Mouse (Mus musculus): ENCODE results near the gene Srgap2.
A peak's percentile ranks its signal among the peaks of the same experiment; 100 is the strongest.
"Not testable (repeated sequence)": the region's sequence is repeated elsewhere in the genome, so short reads cannot be mapped to it uniquely, and the experiment has no call there.

The Srgap2 gene

DNA sequence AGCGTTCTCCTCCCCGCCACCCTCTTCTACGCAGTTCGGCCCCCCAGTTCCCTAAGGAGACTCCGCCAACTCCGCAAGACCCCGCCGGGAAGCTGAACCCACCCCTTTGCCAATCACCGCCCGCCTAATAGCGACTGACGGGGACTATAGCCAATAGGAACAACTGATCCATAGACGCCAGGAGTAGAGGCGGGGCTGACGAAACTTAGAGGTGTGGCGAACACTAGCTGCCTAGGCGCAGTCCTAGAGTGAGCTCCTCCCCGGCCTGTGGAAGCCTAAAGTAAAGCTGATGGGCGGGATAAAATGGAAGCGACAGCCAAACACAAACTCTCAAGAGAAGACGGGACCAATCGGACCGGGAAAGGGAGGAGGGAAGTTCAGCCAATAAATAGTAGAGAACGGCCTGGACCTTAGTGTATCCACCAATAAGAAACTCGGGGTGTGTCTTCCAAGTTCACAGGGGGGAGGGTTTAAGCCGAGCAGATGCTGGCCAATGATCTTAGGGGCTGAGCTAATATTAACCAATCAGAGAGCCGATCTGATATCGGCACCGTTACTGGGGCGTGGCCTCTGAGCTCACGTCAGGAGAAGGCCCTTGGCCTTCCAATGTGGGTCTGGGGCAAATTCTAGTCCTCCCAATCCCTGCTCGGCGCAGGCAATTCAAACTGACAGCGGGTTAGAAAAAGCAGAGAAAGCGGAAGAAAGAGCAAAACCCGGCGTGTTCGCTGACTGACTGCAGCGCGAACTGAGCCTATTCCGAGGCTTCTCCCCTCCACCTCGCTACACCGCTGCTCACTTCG is at the start of gene Srgap2, which contains the start of gene Fam72a:
TSS of gene Srgap2 (minus strand) at position 72 of the 800 bp plus-strand sequence.
TSS of gene Fam72a (plus strand) at position 623 of the 800 bp plus-strand sequence.
- peak; percentile 98 to 99 for DNase-seq (ENCODE audit: low spot score in 2 of 2)

DNA sequence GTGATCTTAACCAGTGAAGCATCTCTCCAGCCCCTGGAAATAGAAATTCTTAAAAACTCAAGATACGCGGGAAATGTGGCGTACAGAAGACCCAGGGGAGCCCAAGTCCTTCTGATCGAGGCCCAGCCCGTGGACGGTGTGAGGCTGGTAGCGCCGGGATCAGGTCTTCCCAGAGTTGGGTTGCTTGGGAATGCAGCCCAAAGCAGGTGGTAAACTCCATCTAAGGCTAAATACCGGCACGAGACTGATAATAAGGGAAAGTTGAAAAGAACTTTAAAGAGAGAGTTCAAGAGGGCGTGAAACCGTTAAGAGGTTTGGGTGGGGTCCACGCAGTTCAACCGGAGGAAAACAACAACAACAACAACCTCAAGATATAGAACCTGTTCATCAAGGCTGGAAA is 46.6 kb upstream of the Srgap2 start:
- DNase-seq (ENCODE audit: low spot score in 2 of 2): no peak

DNA sequence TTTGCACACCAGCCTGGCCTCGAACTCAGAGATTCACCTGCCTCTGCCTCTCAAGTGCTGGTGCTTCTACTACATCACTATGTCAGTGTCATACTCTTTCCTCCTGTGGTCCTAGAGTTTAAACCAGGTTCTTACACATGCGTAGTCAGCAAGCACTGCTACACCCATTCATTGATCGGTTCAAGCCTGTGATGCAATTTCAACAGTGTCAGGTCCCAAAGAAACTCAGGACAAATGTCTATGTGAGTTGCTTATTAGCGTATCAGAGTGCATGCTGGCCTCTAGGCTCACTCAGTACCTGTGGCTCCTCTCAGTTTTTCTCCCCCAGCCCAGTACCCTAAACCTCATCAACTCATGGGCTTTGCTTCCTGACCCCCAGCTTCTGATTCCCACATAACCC is 43.2 kb upstream of the Srgap2 start:
- DNase-seq (ENCODE audit: low spot score in 2 of 2): no peak

DNA sequence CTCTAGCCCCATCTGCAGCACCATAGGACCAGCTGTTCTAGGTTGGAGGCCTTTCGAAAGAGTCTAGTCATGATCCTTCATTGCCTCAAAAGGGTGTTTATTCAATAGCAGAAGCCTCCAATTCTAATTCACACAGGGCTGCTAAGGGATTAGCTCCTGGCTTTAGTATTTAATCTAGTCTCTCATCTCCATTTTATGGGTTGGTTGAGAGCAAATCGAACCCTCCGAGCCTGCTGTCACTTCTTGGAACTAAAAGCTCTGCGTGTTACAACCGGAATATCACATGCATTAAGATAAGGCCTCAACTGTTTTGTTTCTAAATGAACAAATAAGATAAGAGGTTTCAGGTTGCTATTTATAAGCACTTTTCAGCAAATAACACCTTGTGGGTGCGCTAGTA is 42.6 kb upstream of the Srgap2 start:
- DNase-seq (ENCODE audit: low spot score in 2 of 2): no peak

DNA sequence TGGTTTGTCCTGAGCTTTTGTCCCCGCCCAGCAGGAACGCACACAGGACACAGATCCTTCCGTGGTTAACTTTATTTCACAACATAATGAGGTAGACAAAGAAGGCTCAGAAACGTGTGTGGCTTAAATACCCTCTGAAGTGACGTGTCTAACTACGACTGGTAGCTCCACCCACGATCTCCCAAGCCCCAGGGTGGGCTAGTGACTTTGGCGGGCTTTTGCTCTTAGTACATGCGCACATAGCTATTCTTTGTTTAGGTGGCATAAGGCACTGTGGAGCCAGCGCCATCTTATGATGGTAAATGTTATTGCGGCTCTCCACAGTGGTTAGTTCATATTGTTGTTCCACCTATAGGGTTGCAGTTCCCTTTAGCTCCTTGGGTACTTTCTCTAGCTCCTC is 38.9 kb upstream of the Srgap2 start:
- DNase-seq (ENCODE audit: low spot score in 2 of 2): not testable (repeated sequence)

DNA sequence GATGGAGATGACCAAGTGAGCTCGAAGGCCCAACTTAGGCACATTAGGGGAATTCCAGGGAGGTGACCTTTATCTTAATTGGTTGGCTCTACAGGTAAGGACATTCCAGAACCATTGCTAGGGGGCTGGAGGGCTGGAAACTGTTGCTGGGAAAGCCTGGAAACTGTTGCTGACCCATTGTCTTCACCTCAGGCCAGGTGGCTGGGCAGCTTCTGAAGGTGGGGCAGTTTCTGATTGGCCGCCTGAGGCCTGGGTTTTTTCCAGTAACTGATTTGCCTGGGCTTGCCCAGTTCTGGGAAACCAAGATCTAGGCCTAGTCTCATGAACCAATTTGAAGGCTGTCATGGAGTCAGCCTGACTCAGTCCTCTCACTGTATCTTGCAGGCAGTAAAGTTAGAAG is 34.9 kb upstream of the Srgap2 start:
- no peak for DNase-seq (ENCODE audit: low spot score in 2 of 2)

DNA sequence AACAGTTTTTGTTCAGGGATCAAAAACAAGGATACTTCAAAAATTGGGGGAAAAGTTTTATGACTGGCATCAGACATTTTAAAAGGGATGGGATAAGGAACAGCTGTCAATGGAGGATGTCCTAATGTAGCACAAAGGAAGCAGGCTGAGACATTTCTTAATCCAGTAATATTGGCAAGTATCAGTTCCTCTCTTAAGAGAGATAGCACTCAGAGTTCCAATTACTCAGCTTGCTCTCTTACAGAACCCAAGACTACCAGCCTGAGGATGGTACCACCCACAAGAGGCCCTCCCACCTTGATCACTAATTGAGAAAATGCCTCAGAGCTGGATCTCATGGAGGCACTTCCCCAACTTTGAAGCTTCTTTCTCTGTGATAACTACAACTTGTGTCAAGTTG is 33.3 kb upstream of the Srgap2 start:
- no peak for DNase-seq (ENCODE audit: low spot score in 2 of 2)

DNA sequence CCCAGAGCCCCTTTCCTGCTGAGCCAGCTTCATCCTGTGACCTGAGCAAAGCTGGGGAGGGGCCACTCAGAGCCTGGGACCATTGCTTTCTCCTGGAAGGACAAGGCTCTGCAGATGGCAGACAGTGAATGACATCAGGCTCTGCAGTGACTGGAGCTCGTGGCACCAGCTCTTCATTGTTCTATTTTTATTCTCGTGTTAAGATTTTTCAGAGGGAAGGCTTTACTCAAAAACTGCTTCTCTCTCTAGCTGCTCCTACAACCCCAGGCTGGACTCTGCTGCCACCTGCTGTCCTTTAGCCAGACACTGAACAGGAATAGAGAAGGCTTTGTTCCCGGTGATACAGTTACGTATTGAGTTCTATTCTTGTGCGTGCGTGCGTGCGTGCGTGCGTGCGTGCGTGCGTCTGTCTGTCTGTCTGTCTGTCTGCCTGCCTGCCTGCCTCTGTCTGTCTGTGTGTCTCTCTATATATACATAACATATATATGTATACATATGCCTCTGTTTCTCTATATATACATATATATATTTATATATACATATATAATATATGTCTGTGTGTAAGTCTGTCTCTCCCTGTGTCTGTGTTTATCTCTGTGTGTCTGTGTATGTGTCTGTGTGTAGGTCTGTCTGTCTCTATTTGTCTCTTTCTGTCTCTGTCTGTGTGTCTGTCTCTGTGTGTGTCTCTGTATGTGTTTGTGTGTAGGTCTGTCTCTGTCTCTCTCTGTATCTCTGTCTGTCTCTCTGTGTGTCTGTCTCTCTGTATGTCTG is 28.1 kb upstream of the Srgap2 start:
- DNase-seq (ENCODE audit: low spot score in 2 of 2): peak; percentile 75 to 80

DNA sequence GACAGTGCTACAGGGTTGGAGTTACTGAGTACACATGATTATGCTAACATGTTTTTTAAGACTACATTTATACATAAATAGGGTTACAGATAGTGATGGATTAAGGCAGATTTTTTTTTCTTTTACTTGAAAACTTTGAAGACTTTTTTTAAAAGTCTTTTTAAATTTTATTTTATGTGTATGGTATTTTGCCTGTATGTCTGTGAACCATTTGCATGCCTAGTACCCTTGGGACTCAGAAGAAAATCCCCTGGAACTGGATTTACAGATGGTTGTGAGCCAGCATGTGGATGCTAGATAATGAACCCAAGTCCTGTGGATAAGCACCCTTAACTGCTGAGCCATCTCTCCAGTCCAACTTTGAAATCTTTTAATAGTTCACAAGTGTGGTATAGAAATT is 26.3 kb upstream of the Srgap2 start:
- no peak for DNase-seq (ENCODE audit: low spot score in 2 of 2)

DNA sequence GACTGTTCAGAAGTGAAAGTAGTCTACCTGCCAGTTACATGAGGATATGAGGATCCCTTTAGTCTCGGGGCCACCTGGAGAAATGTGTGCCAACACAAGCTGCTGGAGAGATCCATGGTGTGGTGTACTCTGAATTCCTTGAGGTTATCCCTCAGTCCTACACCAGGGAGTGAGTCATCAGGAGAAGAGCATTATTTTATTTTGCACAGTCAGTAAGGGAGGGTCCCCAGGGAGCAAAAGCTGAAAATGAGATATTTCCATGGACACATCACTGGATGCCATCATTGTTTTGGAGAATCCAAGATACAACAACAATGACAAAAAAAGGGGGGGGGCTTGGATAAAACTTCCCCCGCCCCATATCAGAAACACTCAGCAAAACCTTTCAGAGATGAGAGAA is 24.8 kb upstream of the Srgap2 start:
- no peak for DNase-seq (ENCODE audit: low spot score in 2 of 2)

DNA sequence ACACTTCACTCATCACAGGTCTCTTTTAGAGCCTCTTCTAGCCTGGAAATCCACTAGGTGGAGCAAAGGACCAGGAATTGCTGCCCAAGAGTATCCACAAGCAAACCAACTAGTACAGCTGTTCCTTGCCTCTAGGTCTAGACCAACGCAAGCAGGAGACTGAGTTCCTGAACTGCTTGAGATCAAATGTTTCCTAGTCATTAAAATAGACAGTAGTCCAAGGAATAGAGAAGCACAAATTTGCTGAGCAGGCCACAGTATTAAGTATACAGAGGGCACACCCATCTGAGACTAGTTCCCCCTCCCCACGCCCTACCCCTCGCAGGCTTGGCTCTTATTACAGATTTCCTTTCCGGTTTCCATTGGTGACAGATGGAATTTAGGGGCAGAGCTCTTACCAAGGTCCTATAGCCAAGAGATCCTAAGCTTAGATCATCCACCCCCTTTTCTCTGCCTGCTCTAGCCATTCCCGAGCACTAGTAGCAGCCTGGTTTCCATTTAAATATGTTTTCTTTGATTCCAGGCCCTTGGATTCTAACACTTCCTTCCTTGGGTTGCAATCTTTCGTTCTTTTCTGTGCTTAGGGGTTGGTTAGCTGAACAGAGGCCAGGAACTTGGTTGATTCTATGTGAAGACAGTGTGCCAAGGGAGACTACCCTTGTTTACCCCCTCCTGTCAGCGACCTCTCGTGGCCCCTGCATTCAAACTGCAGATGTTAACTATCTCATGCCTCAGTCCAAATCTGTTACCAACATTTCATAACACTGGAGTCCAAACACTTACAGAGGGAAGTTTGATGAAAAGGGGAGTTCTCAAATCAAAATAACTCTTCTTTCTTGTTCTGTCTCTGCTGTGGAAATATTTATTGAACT is 21.6 kb upstream of the Srgap2 start:
- DNase-seq (ENCODE audit: low spot score in 2 of 2): peak; percentile 29 to 31

DNA sequence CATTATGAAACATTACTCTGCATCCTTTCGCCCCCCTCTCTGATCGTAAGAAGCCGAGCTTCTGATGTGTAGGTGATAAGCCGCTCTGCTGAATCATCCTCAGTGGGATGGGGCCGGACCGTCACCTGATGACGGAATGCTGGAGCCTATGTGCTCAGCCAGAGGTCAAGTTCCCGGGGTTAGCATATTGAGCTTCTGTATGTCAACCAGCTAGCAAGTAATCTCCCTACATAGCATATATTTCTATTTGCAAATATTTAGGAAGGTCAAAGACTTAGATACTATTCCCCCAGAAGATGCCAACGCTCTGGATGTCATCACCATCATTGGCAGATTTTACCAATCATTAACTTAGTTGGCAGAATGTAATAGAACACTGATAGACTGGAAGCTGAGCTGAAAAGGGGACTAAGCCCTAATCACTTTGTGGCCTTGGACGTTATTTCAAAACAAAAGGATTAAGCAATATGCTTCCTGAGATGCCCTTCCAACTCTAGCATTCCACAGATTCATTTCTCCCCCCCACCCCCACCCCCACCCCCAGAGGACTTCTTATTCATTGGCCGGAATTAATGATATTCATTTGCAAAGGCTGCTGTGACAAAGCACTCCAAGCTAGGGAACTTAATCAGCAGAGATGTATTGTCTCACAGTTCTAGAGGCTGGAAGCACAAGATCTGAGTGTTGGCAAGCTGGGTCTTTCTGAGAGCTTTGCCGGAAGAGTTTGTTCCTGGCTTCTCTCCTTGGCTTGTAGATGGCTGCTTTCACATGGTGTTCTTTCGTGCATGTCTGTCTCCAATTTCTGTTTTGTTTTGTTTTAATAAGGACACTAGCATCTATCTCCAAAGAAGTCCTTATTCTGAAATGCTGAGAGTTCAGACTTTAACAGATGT is 19.9 kb upstream of the Srgap2 start:
- DNase-seq (ENCODE audit: low spot score in 2 of 2): no peak

DNA sequence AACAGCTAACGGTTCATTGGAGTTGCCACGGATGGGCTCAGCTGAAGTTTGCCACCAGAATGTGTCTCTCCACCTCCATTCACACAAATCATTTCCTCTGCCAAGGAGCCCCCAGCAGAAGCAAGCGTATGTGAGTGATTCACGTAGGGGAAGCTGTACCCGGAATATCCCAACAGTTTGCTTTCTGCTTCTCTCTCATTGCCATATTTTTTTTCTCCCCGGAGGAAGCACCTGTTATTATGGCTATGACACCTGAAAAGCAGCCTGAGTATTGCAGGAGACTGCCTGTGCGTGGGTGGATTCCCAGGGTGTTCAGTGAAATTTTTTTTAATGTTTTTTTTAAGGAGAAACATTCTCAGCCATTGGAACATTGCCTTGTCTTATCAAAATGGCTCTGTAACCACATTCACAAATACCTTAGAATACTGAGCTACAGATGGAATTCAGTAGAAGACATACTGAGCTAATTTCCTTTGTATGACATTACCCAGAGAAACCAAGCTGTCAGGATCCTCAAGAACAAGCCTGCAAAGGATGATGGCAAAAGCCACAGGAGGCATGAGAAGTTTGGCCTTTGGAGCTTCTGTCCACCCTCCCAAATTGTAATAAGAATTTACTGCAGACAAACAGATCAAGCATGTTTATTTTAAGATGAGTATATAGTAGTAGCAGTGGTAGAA is 16.9 kb upstream of the Srgap2 start:
- DNase-seq (ENCODE audit: low spot score in 2 of 2): peak in 1 of 2 experiments; percentile 16

DNA sequence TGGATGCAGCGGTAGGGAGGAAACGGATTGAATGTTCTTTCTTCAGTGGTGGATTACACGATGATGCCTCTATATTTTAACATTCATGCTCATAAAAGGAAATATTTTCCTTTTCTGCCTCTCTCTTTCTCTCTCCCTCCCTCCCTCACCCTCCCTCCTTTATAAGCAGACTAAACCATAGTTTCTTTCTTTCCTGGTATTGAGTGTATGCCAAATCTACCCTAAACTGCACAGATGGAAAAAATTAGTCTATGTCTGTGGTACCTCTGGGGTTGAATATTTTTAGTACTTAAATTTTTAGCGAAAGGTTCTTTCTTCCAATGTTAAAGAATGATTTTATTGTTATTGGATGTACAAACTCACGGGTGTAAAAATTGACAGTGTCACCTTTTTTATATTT is 14.8 kb upstream of the Srgap2 start:
- no peak for DNase-seq (ENCODE audit: low spot score in 2 of 2)

DNA sequence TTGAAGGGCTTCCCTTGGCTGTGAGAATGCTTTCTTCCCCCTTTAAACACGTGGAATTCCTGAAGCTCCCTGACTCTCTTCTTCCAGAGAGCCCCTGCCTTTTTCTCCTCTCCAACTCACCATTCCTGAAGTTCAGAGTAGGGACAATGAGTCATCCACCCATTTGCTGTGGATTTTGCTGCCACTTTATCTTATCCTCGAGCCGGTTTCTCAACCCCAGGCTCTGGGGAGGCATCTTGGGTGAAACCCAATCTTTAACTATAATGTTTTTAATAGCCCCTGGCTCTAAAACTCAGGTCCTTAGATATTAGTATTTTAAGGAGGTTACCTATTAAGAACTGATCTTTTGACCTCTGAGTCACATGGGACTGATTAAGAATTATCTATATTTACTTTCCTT is 14.3 kb upstream of the Srgap2 start:
- no peak for DNase-seq (ENCODE audit: low spot score in 2 of 2)

DNA sequence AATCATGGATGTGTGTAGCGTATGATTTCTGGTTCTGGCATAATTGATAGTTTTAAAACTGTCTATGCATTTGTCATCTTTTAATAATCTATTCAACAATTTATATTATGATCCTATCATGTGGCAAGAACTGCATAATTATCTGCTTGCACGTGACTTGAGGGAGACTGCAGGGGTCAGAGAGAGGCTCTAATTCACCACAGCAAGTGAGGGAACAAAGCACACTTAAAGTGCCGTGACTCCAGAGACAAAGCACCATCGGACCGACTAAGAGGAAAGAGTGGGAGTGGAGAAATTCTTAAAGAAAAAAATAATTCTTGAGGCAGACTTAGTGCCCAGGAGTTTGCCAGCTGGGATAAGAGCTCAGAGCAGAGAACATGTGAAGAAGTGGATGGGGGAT is 13.6 kb upstream of the Srgap2 start:
- no peak for DNase-seq (ENCODE audit: low spot score in 2 of 2)

DNA sequence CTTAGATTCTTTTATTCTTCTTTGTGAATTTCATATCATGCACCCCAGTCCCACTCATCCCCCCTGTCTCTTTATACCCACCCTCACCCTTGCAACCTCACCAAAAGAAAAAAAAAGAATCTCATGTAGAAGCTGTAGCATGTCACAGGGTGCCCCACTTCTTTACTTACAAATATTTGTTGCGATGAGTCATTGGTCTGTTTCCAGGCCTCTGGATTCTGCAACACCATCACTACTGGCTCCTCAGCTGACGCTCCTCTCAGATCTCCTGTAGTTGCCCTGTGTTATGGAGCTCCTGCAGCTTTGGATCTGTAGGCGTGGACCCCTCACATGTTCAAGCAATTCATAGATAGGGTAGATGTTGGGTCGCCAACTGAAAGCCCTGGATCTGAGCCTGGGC is 12.6 kb upstream of the Srgap2 start:
- DNase-seq (ENCODE audit: low spot score in 2 of 2): no peak

DNA sequence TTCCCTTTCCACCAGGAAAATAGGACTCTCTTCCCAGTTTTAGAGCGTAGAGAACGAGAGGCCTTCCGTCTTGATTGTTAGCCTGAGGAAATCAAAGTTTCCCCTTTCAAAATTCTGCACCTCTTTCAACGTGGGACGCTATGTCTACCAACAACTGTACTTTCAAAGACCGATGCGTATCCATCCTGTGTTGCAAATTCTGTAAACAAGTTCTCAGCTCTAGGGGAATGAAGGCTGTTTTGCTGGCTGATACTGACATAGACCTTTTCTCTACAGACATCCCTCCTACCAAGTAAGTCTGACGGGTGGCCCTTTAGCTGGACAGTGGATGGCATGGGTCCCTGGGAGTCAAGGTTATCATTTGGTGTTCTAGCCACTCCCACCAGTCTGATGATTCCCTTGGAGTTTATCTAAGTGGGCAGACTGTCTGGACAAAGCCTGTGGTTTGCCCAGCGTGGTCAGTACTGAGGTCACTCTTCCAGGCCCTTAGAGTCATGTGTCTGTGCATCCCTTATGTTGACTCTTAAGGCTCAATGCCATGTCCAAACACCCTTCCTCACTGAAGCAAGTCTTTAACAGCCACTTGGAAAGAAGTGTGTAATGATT is 1.5 kb upstream of the Srgap2 start:
- no peak for DNase-seq (ENCODE audit: low spot score in 2 of 2)

DNA sequence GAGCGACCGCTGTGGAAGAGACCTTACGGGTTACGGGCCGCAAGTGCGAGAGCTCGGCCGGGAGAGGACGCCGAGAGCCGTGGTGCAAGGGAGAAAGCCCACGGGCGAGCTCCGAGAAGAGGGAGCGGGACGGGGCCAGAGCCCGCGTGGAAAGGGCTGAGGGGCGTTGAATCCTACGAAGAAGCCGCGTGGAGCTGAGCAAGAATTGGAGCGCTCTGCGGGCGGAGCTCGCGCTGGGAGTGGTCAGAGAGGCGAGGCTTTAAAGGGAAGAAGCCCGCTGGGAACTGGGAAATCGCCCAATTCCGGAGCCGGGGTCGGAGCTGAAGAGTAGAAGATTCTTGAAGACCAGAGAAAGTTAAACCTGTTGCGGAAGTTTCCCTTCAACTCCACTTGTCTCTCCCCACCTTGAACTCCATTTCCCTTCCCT is 942 bp upstream of the Srgap2 start:
- peak; percentile 39 to 63 for DNase-seq (ENCODE audit: low spot score in 2 of 2)

Measured in frontal cortex, postnatal 10 days (tissue).